Mouse (Mus musculus) kidney, adult 2 months (tissue): ENCODE results near the gene Prkag2. TPM values are rescaled to one million over a fixed set of nuclear protein-coding genes. Genes with fewer than 3 reads are reported as not detected.

Experiments used
- DNase-seq: peaks from one replicate; pipeline ENCODE4 v3.0.0; 2021
- H3K27ac ChIP-seq: fragments of 200-500 bp; 2 replicates; pipeline ENCODE4 v1.5.1; 2012; ENCODE audit warnings: low read depth, low read length, control low read depth, inconsistent platforms; ENCODE audit not compliant: insufficient read depth
- H3K27me3 ChIP-seq: fragments of 200-500 bp; replicated peaks from 2 replicates; pipeline ENCODE4 v1.6.1; 2012; ENCODE audit warnings: mild to moderate bottlenecking, moderate library complexity, low read length, inconsistent platforms; ENCODE audit not compliant: control insufficient read depth, insufficient read depth
- H3K36me3 ChIP-seq: fragments of 200-500 bp; 2 replicates; pipeline ENCODE4 v1.6.1; 2012; ENCODE audit warnings: mild to moderate bottlenecking, moderate library complexity, low read length, inconsistent platforms; ENCODE audit not compliant: control insufficient read depth, insufficient read depth
- H3K4me1 ChIP-seq: fragments of 200-500 bp; 2 replicates; pipeline ENCODE4 v1.6.1; 2011; ENCODE audit warnings: low read length; ENCODE audit not compliant: control insufficient read depth, insufficient read depth
- H3K4me3 ChIP-seq: fragments of 200-500 bp; 2 replicates; pipeline ENCODE4 v1.5.1; 2011; ENCODE audit warnings: mild to moderate bottlenecking, low read depth, low read length, control low read depth; ENCODE audit not compliant: insufficient read depth
- CTCF ChIP-seq: fragments of 200-500 bp; conservative IDR thresholded peaks from 2 replicates; pipeline ENCODE4 v1.5.1; 2011; ENCODE audit warnings: low read depth, mild to moderate bottlenecking, control low read depth, low read length, moderate library complexity, mixed read lengths; ENCODE audit not compliant: insufficient read depth, insufficient read length
- POLR2A ChIP-seq: fragments of 200-500 bp; IDR thresholded peaks from one replicate; pipeline ENCODE4 v1.6.1; 2011; ENCODE audit warnings: low read depth, low read length, control low read depth
- WGBS: fragments of 180-500 bp; shearing (Covaris S2); methylation state at CpG from one replicate; pipeline ENCODE4 v1.1.7; 2018; 5-methylcytosine and 5-hydroxymethylcytosine counted together
- polyA plus RNA-seq: library from polyadenylated mRNA; depleted of rRNA; stranded (reverse); fragments of >200 nt; gene quantifications from 2 replicates; pipeline ENCODE4 v1.2.3, GENCODE M21; 2012

The Prkag2 gene
- polyA plus RNA-seq, 1 experiment, result 36.8 TPM

- TF ChIP-seq CTCF (no peak), POLR2A (no peak)
- no peaks in the 10 kb centered on the region for H3K27me3 ChIP-seq
Observed at GRCm38 (mm10) chr5:24887271-24887670, 213.2 kb downstream of the Prkag2 start.

DNA sequence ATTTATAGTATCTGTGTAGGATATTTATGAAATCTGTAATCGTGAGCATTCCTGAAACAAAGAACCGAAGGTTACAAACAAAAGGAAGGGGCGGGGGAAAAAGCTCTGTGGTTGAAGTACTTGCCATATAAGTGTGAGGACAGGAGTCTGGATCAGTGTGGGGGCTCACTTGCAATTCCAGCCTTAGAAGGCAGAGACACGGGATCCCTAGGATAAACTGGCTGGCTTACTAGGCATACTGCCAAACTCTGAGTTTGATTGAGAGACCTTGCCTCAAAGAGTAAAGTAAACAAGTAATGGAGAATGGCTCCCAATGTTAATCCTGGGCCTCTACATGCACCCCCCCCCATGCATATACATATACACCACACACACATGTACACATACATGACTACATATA, 221.7 kb downstream of the Prkag2 start:
- DNase-seq, result no peak
- no peak overlapping the region for H3K27ac ChIP-seq
- TF ChIP-seq CTCF (no peak), POLR2A (no peak)
- WGBS, result 84% methylated on average over 4 of the region's 4 CpGs
- H3K4me1 ChIP-seq, result no peaks in the 10 kb centered on the region
- no peaks in the 10 kb centered on the region for H3K27me3 ChIP-seq
- peaks cover 1% of the 10 kb centered on the region; the same call in 1 of the 2 replicates for H3K36me3 ChIP-seq
- no peak overlapping the region for H3K4me3 ChIP-seq

More at GRCm38 (mm10) chr5:24887271-24887670, 213.2 kb downstream of the Prkag2 start:
- WGBS, result 80% methylated on average over 8 of the region's 8 CpGs
- no peak for DNase-seq
- no peak overlapping the region for H3K4me3 ChIP-seq
- H3K27ac ChIP-seq, result no peak overlapping the region
- no peaks in the 10 kb centered on the region; the same call in 1 of the 2 replicates for H3K36me3 ChIP-seq
- H3K4me1 ChIP-seq, result no peaks in the 10 kb centered on the region

DNA sequence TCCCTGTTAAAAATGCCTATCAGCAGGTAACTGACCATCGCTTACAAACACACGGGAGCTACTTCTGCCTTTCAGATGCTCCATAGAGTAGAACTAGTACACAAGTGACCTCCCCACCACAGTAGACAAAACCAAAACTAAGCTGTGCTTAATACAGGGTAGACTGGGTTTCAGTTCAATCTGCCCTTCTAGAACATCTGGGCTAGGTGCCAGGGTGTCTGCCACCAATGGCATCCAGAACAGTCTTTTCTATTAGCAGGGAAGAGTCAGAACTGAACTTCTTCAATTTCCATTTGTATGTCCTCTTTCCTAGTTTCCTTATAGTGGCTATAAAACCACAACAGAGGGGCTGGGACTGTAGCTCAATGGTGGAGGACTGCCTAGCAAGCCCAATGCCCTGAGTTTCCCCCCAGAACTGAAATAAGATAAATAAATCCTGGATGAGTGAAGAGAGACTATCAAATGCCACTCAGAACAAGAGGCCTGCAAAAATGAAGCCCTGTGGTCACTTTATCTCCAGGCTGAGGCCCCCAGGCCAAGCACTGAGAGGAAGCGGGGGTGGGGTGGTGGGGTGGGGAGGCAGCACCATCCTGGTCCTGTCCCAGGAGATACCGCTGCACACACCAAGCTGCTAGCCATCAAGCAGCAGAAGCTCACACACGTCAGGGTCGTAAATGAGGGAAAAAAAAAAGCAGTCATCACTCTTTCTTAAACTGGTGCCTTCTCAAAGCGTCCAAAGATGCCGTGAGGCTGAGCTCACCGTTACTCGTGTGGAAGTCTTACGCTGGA, 222.4 kb downstream of the Prkag2 start:
- Histone ChIP-seq H3K36me3 (peaks cover 1% of the 10 kb centered on the region; the same call in 1 of the 2 replicates), H3K27ac (no peak overlapping the region), H3K4me3 (no peak overlapping the region), H3K4me1 (no peaks in the 10 kb centered on the region), H3K27me3 (no peaks in the 10 kb centered on the region)
- DNase-seq, result no peak
- 80% methylated on average over 11 of the region's 11 CpGs for WGBS
- TF ChIP-seq POLR2A, result no peak
- no peak for TF ChIP-seq CTCF

DNA sequence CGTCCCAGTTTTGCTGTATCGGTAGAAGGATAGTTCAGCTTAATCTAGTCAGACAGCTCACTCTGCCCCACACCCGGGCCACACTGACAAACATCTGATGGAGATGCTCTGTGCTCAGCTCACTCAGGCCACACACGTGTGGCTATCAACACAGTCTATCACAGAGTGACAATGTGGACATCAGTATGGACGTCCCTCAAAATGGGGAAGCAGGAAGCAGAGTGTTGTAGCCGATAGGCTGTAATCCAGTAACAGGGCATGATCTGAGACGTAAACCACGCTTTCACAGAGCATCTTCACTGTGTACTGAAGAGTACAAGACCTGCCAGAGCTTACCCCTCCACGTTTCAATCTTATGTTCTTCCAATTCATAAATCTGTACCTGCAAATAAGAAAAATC, 223.8 kb downstream of the Prkag2 start:
- TF ChIP-seq CTCF (no peak), POLR2A (no peak)
- Histone ChIP-seq H3K4me1 (no peaks in the 10 kb centered on the region), H3K27me3 (no peaks in the 10 kb centered on the region), H3K4me3 (no peak overlapping the region), H3K27ac (no peak overlapping the region), H3K36me3 (peaks cover 1% of the 10 kb centered on the region; the same call in 1 of the 2 replicates)
- 91% methylated on average over 9 of the region's 9 CpGs for WGBS
- no peak for DNase-seq

- WGBS, result 90% methylated on average over 4 of the region's 4 CpGs
- H3K4me3 ChIP-seq, result no peak overlapping the region
- H3K27ac ChIP-seq, result no peak overlapping the region
- H3K36me3 ChIP-seq, result peaks cover 1% of the 10 kb centered on the region
- no peaks in the 10 kb centered on the region for H3K4me1 ChIP-seq
- TF ChIP-seq CTCF (no peak), POLR2A (no peak)
- DNase-seq, result no peak
- H3K27me3 ChIP-seq, result no peaks in the 10 kb centered on the region
Observed at GRCm38 (mm10) chr5:24874111-24874510, 226.3 kb downstream of the Prkag2 start.

GRCm38 (mm10) chr5:24873221-24873620, 227.2 kb downstream of the Prkag2 start:
- Histone ChIP-seq H3K4me1 (no peaks in the 10 kb centered on the region), H3K36me3 (peaks cover 1% of the 10 kb centered on the region), H3K27ac (no peak overlapping the region), H3K27me3 (no peaks in the 10 kb centered on the region), H3K4me3 (no peak overlapping the region)
- no peak for DNase-seq
- TF ChIP-seq CTCF, result no peak
- no peak for TF ChIP-seq POLR2A
- 75% methylated on average over 6 of the region's 6 CpGs for WGBS

GRCm38 (mm10) chr5:24871276-24871675, 229.2 kb downstream of the Prkag2 start:
- H3K36me3 ChIP-seq, result peaks cover 1% of the 10 kb centered on the region; the same call in 1 of the 2 replicates
- no peak for DNase-seq
- no peaks in the 10 kb centered on the region for H3K27me3 ChIP-seq
- WGBS, result 81% methylated on average over 12 of the region's 12 CpGs
- H3K27ac ChIP-seq, result no peak overlapping the region
- no peaks in the 10 kb centered on the region for H3K4me1 ChIP-seq
- TF ChIP-seq POLR2A, result no peak
- TF ChIP-seq CTCF, result no peak
- H3K4me3 ChIP-seq, result no peak overlapping the region
